Mouse (Mus musculus) CH12.LX (cell line): Measurements from ENCODE around the gene Hdac1. TPM values are rescaled to one million over a fixed set of nuclear protein-coding genes. Genes with fewer than 3 reads are reported as not detected.

Experiments used
- DNase-seq: peaks from one replicate; pipeline ENCODE4 v3.0.0-alpha.2; 2013; ENCODE audit errors: extremely low read depth
- H3K27ac ChIP-seq: 2 replicates; pipeline ENCODE4 v1.5.1; 2012; ENCODE audit warnings: low read depth, mild to moderate bottlenecking, control low read depth, moderate library complexity; ENCODE audit not compliant: insufficient read depth
- H3K27me3 ChIP-seq: replicated peaks from 2 replicates; pipeline ENCODE3; 2012; ENCODE audit warnings: inconsistent platforms
- H3K36me3 ChIP-seq, 2 experiments: replicated peaks in 1 of 2; 2 replicates each; pipeline versions ENCODE3 to v1.6.1; 2012; ENCODE audit warnings: inconsistent platforms in 1 of 2, low read length in 1 of 2, mild to moderate bottlenecking in 1 of 2, mixed read lengths in 1 of 2, moderate library complexity in 1 of 2; ENCODE audit not compliant: control insufficient read depth in 1 of 2, insufficient read depth in 1 of 2
- H3K4me1 ChIP-seq, 2 experiments: 2 replicates each; pipeline ENCODE4 v1.6.1; 2012; ENCODE audit warnings: inconsistent platforms in 1 of 2, moderate library complexity in 1 of 2; ENCODE audit not compliant: insufficient read depth in 2 of 2, control insufficient read depth in 1 of 2
- H3K4me2 ChIP-seq: 2 replicates; pipeline ENCODE4 v1.6.1; 2012; ENCODE audit warnings: low read depth, mild to moderate bottlenecking, control low read depth; ENCODE audit not compliant: poor library complexity, insufficient read depth, severe bottlenecking
- H3K4me3 ChIP-seq, 3 experiments: fragments of 150-350 bp in 1 of 3; sonication (generic) in 1 of 3; replicated peaks in 1 of 3; 2 replicates each; pipeline versions ENCODE3 to v1.5.1; 2011 to 2012; ENCODE audit warnings: low read depth in 2 of 3, low read length in 2 of 3, mild to moderate bottlenecking in 2 of 3, moderate library complexity in 2 of 3, control low read depth in 1 of 3, improper control_type of control experiment in 1 of 3, inconsistent platforms in 1 of 3, mixed read lengths in 1 of 3; ENCODE audit not compliant: poor library complexity in 1 of 3
- H3K79me2 ChIP-seq: replicated peaks from 2 replicates; pipeline ENCODE4 v1.6.1; 2012; ENCODE audit warnings: mild to moderate bottlenecking, moderate library complexity; ENCODE audit not compliant: control insufficient read depth, poor library complexity, insufficient read depth, severe bottlenecking; ENCODE audit errors: extremely low read depth
- H3K9ac ChIP-seq: 2 replicates; pipeline ENCODE4 v1.6.1; 2012; ENCODE audit warnings: low read depth, mild to moderate bottlenecking, control low read depth, moderate library complexity; ENCODE audit not compliant: insufficient read depth
- H3K9me3 ChIP-seq: replicated peaks from 2 replicates; pipeline ENCODE3; 2012; ENCODE audit warnings: low read length, inconsistent platforms, mixed read lengths
- CHD1 ChIP-seq: IDR thresholded peaks from 2 replicates; pipeline ENCODE4 v1.6.1; 2012; ENCODE audit warnings: low read depth, low read length, improper control_type of control experiment, inconsistent platforms
- E2F4 ChIP-seq: IDR thresholded peaks from 2 replicates; pipeline ENCODE4 v1.6.1; 2011; ENCODE audit warnings: low read depth, low read length, improper control_type of control experiment; ENCODE audit not compliant: insufficient replicate concordance
- ELF1 ChIP-seq: IDR thresholded peaks from 2 replicates; pipeline ENCODE4 v1.6.1; 2014; ENCODE audit warnings: low read depth, mild to moderate bottlenecking, inconsistent platforms, low read length, improper control_type of control experiment
- EP300 ChIP-seq: IDR thresholded peaks from 2 replicates; pipeline ENCODE4 v1.6.1; 2011; ENCODE audit warnings: low read length, improper control_type of control experiment
- IRF4 ChIP-seq: IDR thresholded peaks from 2 replicates; pipeline ENCODE4 v1.6.1; 2014; ENCODE audit warnings: low read depth, mild to moderate bottlenecking, inconsistent platforms, low read length, improper control_type of control experiment
- JUND ChIP-seq: conservative IDR thresholded peaks from 2 replicates; pipeline ENCODE4 v1.6.1; 2011; ENCODE audit warnings: low read depth, low read length, improper control_type of control experiment
- MAX ChIP-seq: IDR thresholded peaks from 2 replicates; pipeline ENCODE4 v1.6.1; 2011; ENCODE audit warnings: low read length, improper control_type of control experiment
- MEF2A ChIP-seq: IDR thresholded peaks from 2 replicates; pipeline ENCODE4 v1.6.1; 2014; ENCODE audit warnings: low read depth, mild to moderate bottlenecking, inconsistent platforms, low read length, improper control_type of control experiment, borderline replicate concordance
- MXI1 ChIP-seq: IDR thresholded peaks from 2 replicates; pipeline ENCODE4 v1.6.1; 2011; ENCODE audit warnings: mild to moderate bottlenecking, low read depth, low read length, improper control_type of control experiment
- MYC ChIP-seq: IDR thresholded peaks from 2 replicates; pipeline ENCODE4 v1.6.1; 2011; ENCODE audit warnings: low read depth, mild to moderate bottlenecking, improper control_type of control experiment, low read length
- NELFE ChIP-seq: IDR thresholded peaks from 2 replicates; pipeline ENCODE4 v1.6.1; 2011; ENCODE audit warnings: low read depth, low read length, improper control_type of control experiment
- NRF1 ChIP-seq: IDR thresholded peaks from 2 replicates; pipeline ENCODE4 v1.6.1; 2014; ENCODE audit warnings: low read depth, mild to moderate bottlenecking, inconsistent platforms, low read length, improper control_type of control experiment, moderate library complexity
- PAX5 ChIP-seq: IDR thresholded peaks from 2 replicates; pipeline ENCODE4 v1.6.1; 2012; ENCODE audit warnings: low read length, inconsistent platforms, mixed read lengths
- POLR2A ChIP-seq: IDR thresholded peaks from 2 replicates; pipeline ENCODE4 v1.6.1; 2011; ENCODE audit warnings: low read depth, mild to moderate bottlenecking, improper control_type of control experiment, low read length
- POLR2AphosphoS2 ChIP-seq: IDR thresholded peaks from 2 replicates; pipeline ENCODE4 v1.6.1; 2011; ENCODE audit warnings: low read depth, low read length, improper control_type of control experiment
- SIN3A ChIP-seq: IDR thresholded peaks from 2 replicates; pipeline ENCODE4 v1.6.1; 2012; ENCODE audit warnings: low read length, improper control_type of control experiment, inconsistent platforms
- TBP ChIP-seq: conservative IDR thresholded peaks from 2 replicates; pipeline ENCODE4 v1.6.1; 2011; ENCODE audit warnings: low read depth, low read length, improper control_type of control experiment
- TCF12 ChIP-seq: IDR thresholded peaks from 2 replicates; pipeline ENCODE4 v1.6.1; 2014; ENCODE audit warnings: low read depth, mild to moderate bottlenecking, inconsistent platforms, low read length, improper control_type of control experiment
- UBTF ChIP-seq: IDR thresholded peaks from 2 replicates; pipeline ENCODE4 v1.6.1; 2012; ENCODE audit warnings: low read depth, mild to moderate bottlenecking, inconsistent platforms, low read length, improper control_type of control experiment, moderate library complexity
- ZC3H11A ChIP-seq: IDR thresholded peaks from 2 replicates; pipeline ENCODE4 v1.6.1; 2012; ENCODE audit warnings: low read depth, mild to moderate bottlenecking, inconsistent platforms, low read length, improper control_type of control experiment
- ZNF384 ChIP-seq: IDR thresholded peaks from 2 replicates; pipeline ENCODE4 v1.6.1; 2012; ENCODE audit warnings: low read depth, low read length, improper control_type of control experiment, inconsistent platforms
- dilution Hi-C: fragments of 300-500 bp; cut with MboI; formaldehyde crosslinking; loops from 2 replicates; pipeline ENCODE4 v1.14.3; 2020; ENCODE audit warnings: low sequenced_read_pairs; ENCODE audit not compliant: extremely low pct_unique_long_range_greater_than_20kb, extremely low pct_ligation_motif_present
- in situ Hi-C: fragments of 300-500 bp; cut with MboI; formaldehyde crosslinking; loops from 3 replicates; pipeline ENCODE4 v1.14.3; 2019; ENCODE audit warnings: low sequenced_read_pairs, low pct_ligation_motif_present, low pct_unique_long_range_greater_than_20kb, mixed read lengths
- polyA plus RNA-seq: library from polyadenylated mRNA; unstranded; fragments of >175 nt; gene quantifications from 2 replicates; pipeline ENCODE4 v1.2.1, GENCODE M21; 2012; ENCODE audit warnings: low read depth; ENCODE audit not compliant: insufficient read length
- total RNA-seq, 2 experiments: library from RNA; depleted of rRNA; stranded (reverse); fragments of 300-350 nt in 1 of 2; fragments of >200 nt in 1 of 2; gene quantifications; 2 replicates each; pipeline ENCODE4 v1.2.3; 2012 to 2014

The Hdac1 gene
- total and polyA plus RNA-seq, 3 experiments, result 71.7 to 231 (median 106) TPM

GRCm38 (mm10) chr4:129558321-129558955 is 15.9 kb upstream of the Hdac1 start (continued):
- TF ChIP-seq POLR2AphosphoS2 (no peak), POLR2A (peak; percentile 55), MYC (0 out of 2 replicates have a peak, but pooled peaks have one; percentile 14), NELFE (0 out of 2 replicates have a peak, but pooled peaks have one; percentile 33), MEF2A (no peak), ZC3H11A (no peak), JUND (no peak), PAX5 (no peak), EP300 (no peak; the same call in 1 of the 2 replicates), E2F4 (0 out of 2 replicates have a peak, but pooled peaks have one; percentile 27)
- TF ChIP-seq, all 38 proteins: peak for 15

DNA sequence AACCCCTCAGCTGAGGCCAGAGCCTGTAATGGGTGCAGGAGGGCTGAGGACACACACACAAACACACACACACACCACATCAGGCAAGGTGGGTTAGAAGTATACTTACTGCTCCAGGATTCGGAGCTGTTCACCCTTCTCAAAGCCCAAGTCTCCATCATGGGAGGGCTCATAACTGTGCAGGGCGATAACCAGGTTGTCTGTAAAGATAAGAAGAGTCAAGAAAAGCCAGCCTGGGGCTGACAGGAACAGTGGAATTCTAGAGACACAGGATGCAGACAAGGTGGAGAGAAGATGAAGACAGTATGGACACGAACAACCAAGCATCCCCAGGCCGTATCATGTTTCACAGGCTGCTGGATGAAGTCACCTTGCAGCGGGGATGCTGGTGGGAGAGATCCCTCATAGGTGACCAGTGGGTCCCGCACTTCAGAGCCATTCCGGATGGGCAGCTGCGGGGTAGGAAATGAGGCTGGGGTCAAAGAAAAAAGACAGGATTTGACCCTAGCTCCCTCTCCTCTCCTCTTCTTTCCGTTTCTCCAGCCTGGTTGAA is 14.8 kb upstream of the Hdac1 start:
- in situ Hi-C loops, result no loop called here
- Histone ChIP-seq H3K36me3 (peaks cover 12 to 32% of the 10 kb centered on the region in 2 experiments), H3K79me2 (no peaks in the 10 kb centered on the region; the same call in 1 of the 2 replicates), H3K27me3 (no peaks in the 10 kb centered on the region), H3K4me3 (peak overlapping the region; percentile 63 to 69 (median 69)), H3K27ac (peak overlapping the region; percentile 83), H3K4me1 (peaks cover 6 to 34% of the 10 kb centered on the region in 2 experiments), H3K4me2 (peak overlapping the region; percentile 95), H3K9me3 (no peaks in the 10 kb centered on the region), H3K9ac (peak overlapping the region; percentile 85)
- DNase-seq, result no peak
- dilution Hi-C loops, result no loop called here
- TF ChIP-seq PAX5, result no peak
- TF ChIP-seq NRF1, result 0 out of 2 replicates have a peak, but pooled peaks have one; percentile 6
- no peak for TF ChIP-seq CHD1
- TF ChIP-seq UBTF, result no peak
- TF ChIP-seq NELFE, result no peak
- no peak for TF ChIP-seq E2F4

GRCm38 (mm10) chr4:129556532-129557223 is 14.2 kb upstream of the Hdac1 start:
- peak; percentile 83 for DNase-seq
- peaks cover 6 to 34% of the 10 kb centered on the region in 2 experiments for H3K4me1 ChIP-seq
- peak overlapping the region; percentile 95 for H3K4me2 ChIP-seq
- H3K9ac ChIP-seq, result peak overlapping the region; percentile 85
- H3K79me2 ChIP-seq, result no peaks in the 10 kb centered on the region; the same call in 1 of the 2 replicates
- peaks cover 17 to 38% of the 10 kb centered on the region in 2 experiments for H3K36me3 ChIP-seq
- no peaks in the 10 kb centered on the region for H3K9me3 ChIP-seq
- dilution Hi-C loops, result no loop called here
- no peaks in the 10 kb centered on the region for H3K27me3 ChIP-seq
- H3K4me3 ChIP-seq, result peak overlapping the region; percentile 63 to 69 (median 69)
- in situ Hi-C loops, result no loop called here
- peak overlapping the region; percentile 83 for H3K27ac ChIP-seq
- TF ChIP-seq CHD1 (no peak), TBP (0 out of 2 replicates have a peak, but pooled peaks have one; percentile 40), IRF4 (peak; percentile 43; the same call in 1 of the 2 replicates), SIN3A (peak; percentile 67), ZNF384 (peak; percentile 87), POLR2A (peak; percentile 75), ELF1 (peak; percentile 47; the same call in 1 of the 2 replicates), TCF12 (peak; percentile 65; the same call in 1 of the 2 replicates), E2F4 (no peak), MXI1 (peak; percentile 27; the same call in 1 of the 2 replicates), NELFE (0 out of 2 replicates have a peak, but pooled peaks have one; percentile 52), MAX (no peak; the same call in 1 of the 2 replicates)
